Mouse (Mus musculus) fibroblast of lung, adult 2 months (primary cell): Measurements from ENCODE around the gene Hp1bp3.
A peak's percentile ranks its signal among the peaks of the same experiment; 100 is the strongest.

ENCODE experiments used
- DNase-seq: peaks from one replicate; pipeline ENCODE4 v3.0.0-alpha.2; 2011; ENCODE audit warnings: low read depth

Hp1bp3 gene

GRCm38 (mm10) chr4:138216200-138216890 is at the start of gene Hp1bp3:
Gene Hp1bp3 (plus strand): TSS chr4:138216296.
- DNase-seq, result peak; percentile 27

- no peak for DNase-seq
Measured at GRCm38 (mm10) chr4:138166519-138166918, 49.6 kb upstream of the Hp1bp3 start.

- DNase-seq, result no peak
Measured at GRCm38 (mm10) chr4:138168162-138168561, 47.9 kb upstream of the Hp1bp3 start.

- DNase-seq, result no peak
Measured at GRCm38 (mm10) chr4:138169420-138169819, 46.7 kb upstream of the Hp1bp3 start.

GRCm38 (mm10) chr4:138172686-138173085 is 43.4 kb upstream of the Hp1bp3 start:
- no peak for DNase-seq

- no peak for DNase-seq
Measured at GRCm38 (mm10) chr4:138179391-138179790, 36.7 kb upstream of the Hp1bp3 start.

GRCm38 (mm10) chr4:138180719-138181118 is 35.4 kb upstream of the Hp1bp3 start:
- DNase-seq, result no peak

- no peak for DNase-seq
Measured at GRCm38 (mm10) chr4:138184056-138184455, 32.0 kb upstream of the Hp1bp3 start.

- no peak for DNase-seq
Measured at GRCm38 (mm10) chr4:138184573-138184981, 31.5 kb upstream of the Hp1bp3 start.

- no peak for DNase-seq
Measured at GRCm38 (mm10) chr4:138185961-138186360, 30.1 kb upstream of the Hp1bp3 start.

- no peak for DNase-seq
Measured at GRCm38 (mm10) chr4:138187995-138188394, 28.1 kb upstream of the Hp1bp3 start.

- DNase-seq, result no peak
Measured at GRCm38 (mm10) chr4:138192561-138192960, 23.5 kb upstream of the Hp1bp3 start.

GRCm38 (mm10) chr4:138200769-138201168 is 15.3 kb upstream of the Hp1bp3 start:
- DNase-seq, result no peak

GRCm38 (mm10) chr4:138201696-138202095 is 14.4 kb upstream of the Hp1bp3 start:
- no peak for DNase-seq

- DNase-seq, result no peak
Measured at GRCm38 (mm10) chr4:138210116-138210515, 6.0 kb upstream of the Hp1bp3 start.

GRCm38 (mm10) chr4:138213861-138214260 is 2.2 kb upstream of the Hp1bp3 start:
- DNase-seq, result peak; percentile 59

GRCm38 (mm10) chr4:138215671-138216199 is 361 bp upstream of the Hp1bp3 start:
- DNase-seq, result no peak

- DNase-seq, result peak; percentile 91
Measured at GRCm38 (mm10) chr4:138216891-138217392, 846 bp downstream of the Hp1bp3 start.

- DNase-seq, result no peak
Measured at GRCm38 (mm10) chr4:138217441-138217840, 1.3 kb downstream of the Hp1bp3 start.

- DNase-seq, result no peak
Measured at GRCm38 (mm10) chr4:138217951-138218685, 2.0 kb downstream of the Hp1bp3 start.

- no peak for DNase-seq
Measured at GRCm38 (mm10) chr4:138219331-138219730, 3.2 kb downstream of the Hp1bp3 start.

- no peak for DNase-seq
Measured at GRCm38 (mm10) chr4:138220761-138221160, 4.7 kb downstream of the Hp1bp3 start.

GRCm38 (mm10) chr4:138221406-138221805 is 5.3 kb downstream of the Hp1bp3 start:
- no peak for DNase-seq
